Mouse (Mus musculus) spleen, adult 2 months (tissue): Measurements from ENCODE around the gene Rpl35. TPM values are rescaled to one million over a fixed set of nuclear protein-coding genes. Genes with fewer than 3 reads are reported as not detected.

Experiments
- DNase-seq, 2 experiments: peaks; one replicate each; pipeline versions ENCODE4 v3.0.0 to v3.0.0-alpha.2; 2012 to 2021; ENCODE audit warnings: low spot score in 2 of 2, low read depth in 1 of 2
- H3K27ac ChIP-seq: fragments of 200-500 bp; 2 replicates; pipeline ENCODE4 v1.5.1; 2012; ENCODE audit warnings: low read length, inconsistent platforms; ENCODE audit not compliant: insufficient read depth
- H3K27me3 ChIP-seq: fragments of 200-500 bp; 2 replicates; pipeline ENCODE4 v1.6.1; 2012; ENCODE audit warnings: mild to moderate bottlenecking, moderate library complexity, low read length, inconsistent platforms; ENCODE audit not compliant: control insufficient read depth, insufficient read depth
- H3K36me3 ChIP-seq: fragments of 200-500 bp; 2 replicates; pipeline ENCODE4 v1.6.1; 2012; ENCODE audit warnings: mild to moderate bottlenecking, low read length, inconsistent platforms; ENCODE audit not compliant: control insufficient read depth, insufficient read depth
- H3K4me1 ChIP-seq: fragments of 200-500 bp; 2 replicates; pipeline ENCODE4 v1.6.1; 2011; ENCODE audit warnings: inconsistent platforms; ENCODE audit not compliant: control insufficient read depth, insufficient read depth, insufficient read length
- H3K4me3 ChIP-seq: fragments of 200-500 bp; 2 replicates; pipeline ENCODE4 v1.5.1; 2011; ENCODE audit warnings: mild to moderate bottlenecking, inconsistent platforms; ENCODE audit not compliant: insufficient read depth, insufficient read length; ENCODE audit errors: extremely low read depth
- CTCF ChIP-seq: fragments of 200-500 bp; IDR thresholded peaks from 2 replicates; pipeline ENCODE4 v1.5.1; 2011; ENCODE audit warnings: mild to moderate bottlenecking, inconsistent platforms; ENCODE audit not compliant: insufficient read depth, insufficient read length, insufficient replicate concordance; ENCODE audit errors: extremely low read depth
- POLR2A ChIP-seq: fragments of 200-500 bp; IDR thresholded peaks from 2 replicates; pipeline ENCODE4 v1.6.1; 2011; ENCODE audit warnings: low read depth, low read length, inconsistent platforms
- WGBS: fragments of 180-500 bp; shearing (Covaris S2); methylation state at CpG from one replicate; pipeline ENCODE4 v1.1.7; 2018; 5-methylcytosine and 5-hydroxymethylcytosine counted together
- polyA plus RNA-seq: library from polyadenylated mRNA; depleted of rRNA; stranded (reverse); fragments of >200 nt; gene quantifications from 2 replicates; pipeline ENCODE4 v1.2.3, GENCODE M21; 2012

The Rpl35 gene
- polyA plus RNA-seq, 1 experiment, result 149 TPM

DNA sequence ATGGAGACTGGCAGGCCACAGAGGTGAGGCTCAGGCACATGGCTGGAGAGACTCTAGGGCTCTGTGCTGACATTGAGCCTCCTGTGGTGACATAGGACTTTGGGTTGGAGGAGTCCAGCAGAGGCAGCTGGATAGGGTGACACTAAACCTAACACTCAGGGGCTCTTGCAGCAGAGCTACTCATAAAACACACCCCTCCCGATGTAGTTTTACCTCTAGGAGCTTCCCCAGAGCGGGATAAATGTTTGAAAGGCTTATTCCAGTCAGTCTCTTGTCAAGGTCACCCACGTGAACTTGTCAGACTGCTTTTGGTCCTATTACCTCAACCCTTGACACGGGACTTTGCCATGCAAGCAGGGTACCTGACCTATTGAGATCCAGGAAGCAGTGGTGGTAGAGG lies 6.0 kb downstream of the Rpl35 start:
- 70% methylated on average over 4 of the region's 4 CpGs for WGBS
- TF ChIP-seq POLR2A, result no peak
- TF ChIP-seq CTCF, result no peak
- no peak for DNase-seq
- no peaks in the 10 kb centered on the region for H3K27me3 ChIP-seq
- H3K4me3 ChIP-seq, result no peak overlapping the region
- peaks cover 22% of the 10 kb centered on the region for H3K36me3 ChIP-seq
- no peak overlapping the region for H3K27ac ChIP-seq
- H3K4me1 ChIP-seq, result peaks cover 11% of the 10 kb centered on the region; the same call in 1 of the 2 replicates

DNA sequence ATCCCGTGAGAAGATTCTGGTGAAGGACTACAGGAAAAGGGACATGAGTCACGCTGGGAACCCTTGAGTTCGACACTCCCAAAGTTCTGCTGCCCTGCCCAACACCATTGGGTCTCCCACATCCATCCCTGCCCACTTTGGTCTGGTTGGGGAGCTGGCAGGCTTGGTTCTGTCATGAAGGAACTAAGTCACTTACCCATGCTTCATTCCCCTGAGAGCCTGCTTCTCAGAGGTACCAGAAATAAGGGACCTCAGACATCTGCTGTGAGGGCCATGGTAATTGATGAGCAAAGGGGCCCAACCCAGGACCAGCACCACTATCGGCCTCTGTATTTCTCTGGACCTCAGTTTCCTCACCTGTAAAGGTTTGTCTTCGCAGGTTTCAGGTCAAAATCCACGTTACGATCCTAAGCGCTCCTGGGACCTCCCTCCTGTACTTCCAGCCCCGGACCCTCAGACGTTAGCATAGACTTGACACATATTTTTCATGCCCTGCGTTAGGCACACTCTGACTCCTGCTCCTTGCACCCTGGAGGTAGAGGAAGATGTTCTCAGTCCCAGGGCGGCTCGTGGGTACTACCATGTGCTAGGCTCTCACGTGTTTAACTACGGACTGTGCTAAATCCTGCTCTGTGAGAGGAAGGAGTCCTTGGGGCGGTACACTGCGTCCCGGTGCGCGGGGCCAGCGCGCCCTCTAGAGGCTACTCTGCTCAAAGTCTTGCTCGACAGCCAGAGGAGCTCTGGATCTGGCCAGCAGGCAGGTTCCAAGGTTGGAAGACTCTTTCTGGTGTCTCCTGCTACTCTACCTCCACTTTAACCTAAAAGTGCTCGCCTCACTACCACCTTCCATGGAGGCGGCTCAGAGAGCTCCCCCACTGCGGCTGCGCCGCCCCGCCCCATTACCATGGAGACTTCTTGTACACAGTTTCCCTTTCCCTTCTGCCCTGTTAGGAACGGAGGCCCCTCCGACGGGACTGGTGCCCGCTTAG lies 7.7 kb downstream of the Rpl35 start, which contains the start of gene Wdr38:
Wdr38 (plus strand) TSS at position 91 of the 989 bp plus-strand sequence.
- peak; percentile 68 to 86 for DNase-seq
- H3K4me1 ChIP-seq, result peaks cover 3% of the 10 kb centered on the region; the same call in 1 of the 2 replicates
- 11% methylated on average over 33 of the region's 33 CpGs for WGBS

DNA sequence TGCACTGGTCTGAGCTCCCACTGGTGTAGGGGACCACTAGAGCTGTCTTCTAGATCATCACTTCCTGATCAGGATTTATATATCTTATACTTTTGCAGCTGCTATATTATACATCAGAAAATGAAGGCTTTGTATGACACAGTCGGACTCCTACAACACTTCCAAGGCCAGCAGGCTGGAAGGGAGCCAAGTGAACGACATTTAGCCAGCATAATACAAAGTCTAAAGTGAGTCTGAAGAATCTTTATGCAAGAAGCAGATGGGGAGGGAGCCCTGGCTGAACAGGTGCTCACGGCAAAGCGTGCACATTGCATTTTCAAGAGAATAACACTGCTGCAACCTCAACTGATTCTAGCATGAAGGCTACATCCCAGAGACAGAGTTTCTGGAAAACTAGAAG lies 13.0 kb downstream of the Rpl35 start:
- H3K27me3 ChIP-seq, result no peaks in the 10 kb centered on the region
- no peak for DNase-seq
- peaks cover under 1% of the 10 kb centered on the region; the same call in 1 of the 2 replicates for H3K4me1 ChIP-seq
- H3K4me3 ChIP-seq, result no peak overlapping the region
- WGBS, result 76% methylated on average over 4 of the region's 4 CpGs
- H3K36me3 ChIP-seq, result no peaks in the 10 kb centered on the region
- H3K27ac ChIP-seq, result no peak overlapping the region
- TF ChIP-seq POLR2A (no peak), CTCF (no peak)

More for the DNA sequence above, 7.7 kb downstream of the Rpl35 start, which contains the start of gene Wdr38:
- Histone ChIP-seq H3K27ac (peak within 1 kb of the TSS; percentile 37; the same call in 1 of the 2 replicates), H3K36me3 (peaks cover 19% of the 10 kb centered on the region), H3K4me3 (peak within 1 kb of the TSS; percentile 65), H3K27me3 (no peaks in the 10 kb centered on the region)
- TF ChIP-seq CTCF (peak; percentile 95), POLR2A (no peak)

DNA sequence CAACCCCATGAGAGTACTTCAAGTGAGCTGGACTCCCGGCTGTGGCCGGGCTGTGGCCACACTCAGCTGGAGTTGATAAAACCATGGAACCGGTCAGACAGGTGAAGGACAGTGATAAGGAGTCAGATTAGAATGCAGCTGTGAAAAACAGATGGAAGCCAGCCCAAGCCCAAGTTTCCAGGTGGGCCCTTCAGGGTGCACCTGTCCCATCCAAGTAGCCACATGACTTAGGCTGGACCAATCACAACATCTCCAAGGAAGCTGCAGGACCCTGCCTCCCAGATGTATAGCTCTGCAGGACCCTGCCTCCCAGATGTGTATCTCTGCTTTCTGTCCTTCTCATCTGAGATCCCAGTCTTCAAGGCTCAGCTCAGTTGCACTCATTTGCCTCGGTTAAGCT lies 13.4 kb downstream of the Rpl35 start:
- H3K36me3 ChIP-seq, result no peaks in the 10 kb centered on the region
- no peaks in the 10 kb centered on the region for H3K27me3 ChIP-seq
- H3K27ac ChIP-seq, result no peak overlapping the region
- no peak overlapping the region for H3K4me3 ChIP-seq
- no peak for DNase-seq
- TF ChIP-seq CTCF (no peak), POLR2A (no peak)
- H3K4me1 ChIP-seq, result no peaks in the 10 kb centered on the region
- WGBS, result 77% methylated on average over 4 of the region's 4 CpGs

DNA sequence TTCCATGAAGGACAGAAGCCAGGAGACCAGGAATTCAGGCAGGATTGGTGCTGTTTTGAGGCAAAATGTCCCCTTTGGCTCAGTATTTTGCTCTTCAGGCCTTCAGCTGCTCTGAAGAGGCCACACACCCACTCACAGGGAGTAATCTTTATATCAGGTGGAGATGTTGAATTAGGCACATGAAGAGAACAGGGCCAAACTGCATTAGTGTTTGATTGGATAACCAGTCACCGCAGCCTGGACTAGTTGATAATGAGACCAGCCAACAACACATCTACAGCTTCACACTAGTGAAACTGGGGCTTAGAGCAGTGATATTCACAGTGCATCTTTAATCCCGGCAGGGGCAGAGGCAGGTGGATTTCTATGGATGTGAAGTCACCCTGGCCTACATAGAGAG lies 16.5 kb downstream of the Rpl35 start:
- H3K27ac ChIP-seq, result no peak overlapping the region

DNA sequence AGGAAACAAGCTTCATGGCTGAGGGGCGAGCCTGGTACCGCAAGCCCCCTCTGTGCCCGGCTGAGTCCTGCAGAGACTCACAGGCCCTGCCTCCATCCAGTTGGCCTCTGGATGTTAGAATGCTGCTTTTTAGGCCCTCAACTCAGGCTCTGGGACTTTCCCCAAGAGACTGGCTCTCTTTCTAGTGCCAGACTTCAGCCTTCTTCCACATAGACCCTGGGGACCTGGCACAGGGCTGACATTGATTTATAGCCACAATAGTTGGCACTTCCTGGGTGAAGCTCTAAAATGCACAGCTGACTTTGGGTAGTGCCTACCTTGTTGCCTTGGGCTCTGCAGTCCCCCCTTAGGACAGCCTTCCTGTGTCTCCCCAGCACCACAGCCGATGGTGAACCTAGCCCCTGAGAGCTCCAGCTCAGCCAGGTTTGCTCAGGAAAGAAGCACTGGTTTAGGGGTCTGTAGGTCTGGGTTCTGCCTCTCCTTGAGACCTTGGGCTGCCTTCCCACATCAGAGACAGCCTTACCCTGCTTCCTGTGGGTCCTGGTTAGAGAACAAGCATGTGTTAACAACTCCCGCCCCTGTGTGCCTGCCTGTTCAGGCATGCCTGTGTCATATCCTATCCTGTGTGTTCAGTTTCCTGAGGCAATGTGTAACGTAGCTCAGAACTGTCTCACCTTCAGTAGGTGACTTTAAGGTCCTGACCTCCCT lies 17.5 kb downstream of the Rpl35 start:
- no peak for DNase-seq
- no peaks in the 10 kb centered on the region for H3K36me3 ChIP-seq
- no peaks in the 10 kb centered on the region for H3K4me1 ChIP-seq
- 27% methylated on average over 6 of the region's 6 CpGs for WGBS
- peak overlapping the region; percentile 14; the same call in 1 of the 2 replicates for H3K27ac ChIP-seq
- no peak overlapping the region for H3K4me3 ChIP-seq
- TF ChIP-seq CTCF (no peak), POLR2A (no peak)
- no peaks in the 10 kb centered on the region for H3K27me3 ChIP-seq

More for the DNA sequence above, 16.5 kb downstream of the Rpl35 start:
- TF ChIP-seq POLR2A, result no peak
- no peak for TF ChIP-seq CTCF
- H3K4me1 ChIP-seq, result no peaks in the 10 kb centered on the region
- H3K4me3 ChIP-seq, result no peak overlapping the region
- H3K27me3 ChIP-seq, result no peaks in the 10 kb centered on the region
- no peak for DNase-seq
- WGBS, result 88% methylated on average over 2 of the region's 2 CpGs
- no peaks in the 10 kb centered on the region for H3K36me3 ChIP-seq
